8 mouse cellular contexts compared by ENCODE assay signal in genomic region chr3:97227259-97228005, GRCm38 (mm10).
DNase-seq lines count a peak whose midpoint lies in the region; ATAC-seq and TF ChIP-seq lines count a peak whose summit lies in the region.

No protein-coding gene starts in this region.

- H3K9me3 ChIP-seq in ES-Bruce4 (replicated peaks; ENCODE audit: control insufficient read depth, insufficient read depth, low read length, poor library complexity, severe bottlenecking): no peaks in the 10 kb centered on the region
- H3K9me3 ChIP-seq in forebrain, embryonic 14.5 days (replicated peaks; ENCODE audit: control insufficient read depth, low read length): no peaks in the 10 kb centered on the region

- TF ChIP-seq POLR2A in ES-Bruce4 (IDR thresholded peaks at IDR 0.05; ENCODE audit: insufficient read depth, low read length): no peak
- TF ChIP-seq POLR2A in lung, adult 2 months (IDR thresholded peaks at IDR 0.05; ENCODE audit: borderline replicate concordance, extremely low read depth, low read depth, low read length): peak; percentile 16; the same call in 1 of the 2 replicates

- no peak for TF ChIP-seq EP300 in ES-Bruce4 (IDR thresholded peaks at IDR 0.05; ENCODE audit: insufficient read depth, low read depth, low read length)

- H3K27ac ChIP-seq in ES-Bruce4 (ENCODE audit: insufficient read depth, low read length): peak overlapping the region; percentile 8; the same call in 1 of the 2 replicates
- peak overlapping the region; percentile 90 for H3K27ac ChIP-seq in forebrain, embryonic 14.5 days (ENCODE audit: low read depth, low read length)

- H3K36me3 ChIP-seq in ES-Bruce4 (ENCODE audit: control insufficient read depth, insufficient read depth, low read length, poor library complexity, severe bottlenecking): no peaks in the 10 kb centered on the region
- peaks cover 14% of the 10 kb centered on the region for H3K36me3 ChIP-seq in forebrain, embryonic 14.5 days (ENCODE audit: control insufficient read depth, insufficient read depth, low read length)

- peak overlapping the region; percentile 82 for H3K4me3 ChIP-seq in ES-Bruce4 (ENCODE audit: low read depth, low read length)
- H3K4me3 ChIP-seq in forebrain, embryonic 14.5 days (ENCODE audit: low read depth, low read length): peak overlapping the region; percentile 76
- H3K4me3 ChIP-seq in lung, adult 2 months (replicated peaks; ENCODE audit: extremely low read depth, low read depth, low read length): peak overlapping the region; percentile 62

- peak; percentile 74 for ATAC-seq in cerebellum, adult (ENCODE audit: insufficient number of reproducible peaks, low FRiP score, low TSS enrichment)
- ATAC-seq in forebrain, embryonic 14.5 days: peak; percentile 91
- peak; percentile 87 for ATAC-seq in neutrophil, adult 5-6 weeks (ENCODE audit: extremely low read depth, insufficient number of reproducible peaks, low FRiP score, poor library complexity, severe bottlenecking)

- H3K4me1 ChIP-seq in ES-Bruce4 (ENCODE audit: control insufficient read depth, insufficient read depth, low read length): no peaks in the 10 kb centered on the region
- peaks cover 28% of the 10 kb centered on the region for H3K4me1 ChIP-seq in forebrain, embryonic 14.5 days (ENCODE audit: control insufficient read depth, insufficient read depth, low read length)
- H3K4me1 ChIP-seq in lung, adult 2 months (ENCODE audit: control insufficient read depth, insufficient read depth, low read length): peaks cover 2% of the 10 kb centered on the region

- no peak for TF ChIP-seq CTCF in ES-Bruce4 (IDR thresholded peaks at IDR 0.05; ENCODE audit: low read depth, low read length)
- TF ChIP-seq CTCF in lung, adult 2 months (IDR thresholded peaks at IDR 0.05; ENCODE audit: insufficient read depth, low read length): no peak

- peak overlapping the region; percentile 97 for H3K9ac ChIP-seq in ES-Bruce4 (ENCODE audit: low read depth, poor library complexity, severe bottlenecking)
- H3K9ac ChIP-seq in forebrain, embryonic 14.5 days (ENCODE audit: low read length): peak overlapping the region; percentile 95

- intact Hi-C loops in heart, postnatal 25 days (cut with DNase I): loop anchor here (2.0 to 5.0 kb wide), 2 partner anchors 69 to 70 kb away; partner anchors contain the start of genes Acp6 and Bcl9

- peak; percentile 96 for DNase-seq in forebrain, embryonic 14.5 days (ENCODE audit: low spot score)
- peak; percentile 89 for DNase-seq in heart, postnatal 25 days (ENCODE audit: low spot score)
- peak; percentile 91 to 96 for DNase-seq in layer of hippocampus, adult 18-20 months (ENCODE audit: low spot score in 2 of 2)
- DNase-seq in lung, adult 2 months: peak; percentile 91
- peak; percentile 94 to 96 for DNase-seq in thymus, adult 18-20 months

- no peaks in the 10 kb centered on the region for H3K27me3 ChIP-seq in ES-Bruce4 (ENCODE audit: control insufficient read depth, insufficient read depth, low read length, poor library complexity, severe bottlenecking)
- H3K27me3 ChIP-seq in forebrain, embryonic 14.5 days (replicated peaks; ENCODE audit: control insufficient read depth, insufficient read depth, low read length): no peaks in the 10 kb centered on the region

- peak overlapping the region; percentile 74 for H3K4me2 ChIP-seq in forebrain, embryonic 14.5 days (ENCODE audit: low read length)

- WGBS in forebrain, embryonic 14.5 days: 1% methylated on average over 29 of the region's 79 CpGs
- WGBS in lung, adult 2 months: 3% methylated on average over 36 of the region's 79 CpGs

Comparison
In these comparisons a context has a peak if more than half of its experiments do, and no peak if none do; other contexts are left out.
1. Peak in every context shown above with its lines: DNase-seq, ATAC-seq, H3K4me3 ChIP-seq and H3K27ac ChIP-seq.